Mouse (Mus musculus): ENCODE data around the gene Cryzl1.

DNA sequence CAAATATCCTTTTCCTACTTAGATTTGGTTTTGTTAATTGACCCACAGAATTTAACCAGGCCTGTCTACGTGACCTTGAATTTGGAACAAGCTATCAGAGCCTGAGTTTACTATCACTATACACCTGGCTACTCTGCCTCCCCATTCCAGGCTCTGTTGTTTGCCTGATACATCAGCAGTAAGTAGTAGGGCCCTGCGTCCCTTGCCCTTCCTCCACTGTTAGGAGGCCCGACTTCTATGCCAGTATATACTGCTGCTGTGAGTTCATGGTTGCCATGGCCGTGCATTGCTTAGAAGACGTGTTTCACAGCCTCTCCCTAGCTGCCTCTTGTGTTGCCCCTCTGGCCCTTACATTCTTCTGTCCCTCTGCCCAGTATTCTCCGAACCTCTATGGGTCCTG lies 42.6 kb upstream of the Cryzl1 start:
- no peak for TF ChIP-seq CTCF (IDR thresholded peaks at IDR 0.05; ENCODE audit: low read depth, low read length)
- TF ChIP-seq GATA1 (IDR thresholded peaks at IDR 0.05; ENCODE audit: borderline replicate concordance, low read length): no peak
